Mouse (Mus musculus) right cerebral cortex, adult 2 months (tissue): ENCODE measurements at regions not wholly inside any gene's neighbourhood (a gene's known extent, or its start where the extent isn't known, plus 50 kb on each side); places are given as distances from the start of the nearest gene placed in this dataset.

ENCODE experiments used
- DNase-seq, 2 experiments: peaks; one replicate each; pipeline ENCODE4 v3.0.0; 2021 to 2022; ENCODE audit warnings: low spot score in 2 of 2

DNA sequence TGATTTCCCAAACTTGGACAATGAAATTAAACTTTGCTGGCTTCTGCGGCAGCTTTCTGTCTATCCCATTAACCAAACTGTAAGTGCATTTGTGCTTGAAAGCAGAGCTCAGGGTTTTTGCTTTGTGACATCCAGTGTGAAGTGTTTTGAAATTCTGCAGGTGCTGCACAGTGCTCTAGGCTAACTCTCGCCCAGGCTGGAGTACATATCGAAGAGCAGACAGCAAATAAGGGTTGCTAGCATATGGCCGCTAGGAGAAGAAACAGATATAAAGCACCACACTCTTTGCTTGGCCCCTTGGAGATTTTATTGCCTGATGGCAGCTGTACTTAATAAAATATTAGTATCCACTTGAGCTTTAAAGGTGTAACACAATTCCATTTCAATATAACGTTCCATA is 307.5 kb downstream of the Gm10295 start:
- DNase-seq: no peak

GRCm38 (mm10) chr7:71043128-71043527 is 308.2 kb downstream of the Gm10295 start:
- no peak for DNase-seq

DNA sequence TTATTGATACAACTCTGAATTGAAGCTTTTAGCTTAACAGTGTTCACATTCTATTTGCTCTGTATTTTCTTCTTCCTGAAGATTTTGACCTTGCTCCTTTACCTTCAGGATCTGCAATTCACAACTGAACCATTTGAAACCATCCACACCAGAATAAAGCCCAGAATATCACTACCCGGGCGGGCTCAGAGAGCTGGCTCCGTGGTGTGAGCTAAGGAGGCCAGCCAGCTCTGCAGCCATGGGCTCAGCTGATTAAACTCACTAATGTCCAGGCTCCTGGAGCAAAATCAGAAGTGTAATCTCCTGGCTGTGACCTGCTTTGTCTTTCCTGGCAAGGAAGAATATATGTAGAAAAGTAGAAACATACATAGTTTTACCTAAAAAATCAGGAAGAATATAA is 309.9 kb downstream of the Gm10295 start:
- DNase-seq: no peak

DNA sequence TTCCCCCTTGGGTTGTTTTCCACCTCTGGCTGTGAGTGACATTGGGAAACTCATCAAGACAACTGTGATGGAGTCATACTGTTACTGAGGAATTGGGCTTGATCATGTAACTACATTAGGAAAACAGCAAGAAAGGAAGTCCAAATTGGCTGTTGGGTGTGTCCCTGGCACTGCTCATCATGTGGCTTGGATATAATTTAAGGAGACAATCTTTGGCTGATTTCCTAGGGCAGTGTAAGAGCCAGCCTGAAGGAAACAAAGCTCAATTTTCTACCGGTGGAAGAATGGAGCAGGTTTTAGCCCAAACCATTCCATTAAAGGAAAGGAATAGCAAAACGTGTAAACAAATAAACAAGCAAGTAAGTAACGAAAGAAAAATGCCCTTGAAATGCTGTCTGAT is 310.4 kb downstream of the Gm10295 start:
- no peak for DNase-seq

DNA sequence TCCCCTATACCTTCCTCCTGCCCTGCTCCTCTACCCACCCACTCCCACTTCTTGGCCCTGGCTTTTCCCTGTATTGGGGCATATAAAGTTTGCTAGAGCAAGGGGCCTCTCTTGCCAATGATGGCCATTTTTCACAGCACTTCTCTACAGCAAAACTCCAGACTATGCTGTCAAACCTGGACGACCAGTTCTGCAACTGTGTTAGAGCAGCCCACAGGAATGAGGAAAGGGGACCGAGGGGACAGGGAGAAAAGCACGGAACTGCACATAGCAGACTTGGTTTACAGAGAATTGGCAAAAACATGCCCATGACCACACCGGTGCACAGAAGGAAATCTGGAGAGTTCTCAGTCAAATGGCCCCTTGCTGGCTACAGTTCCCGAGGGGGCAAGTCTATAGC is 312.7 kb downstream of the Gm10295 start:
- no peak for DNase-seq

- DNase-seq: no peak
These were observed 318.2 kb downstream of the Gm10295 start for GRCm38 (mm10) chr7:71033121-71033520.

GRCm38 (mm10) chr7:71023946-71024610 is 327.2 kb downstream of the Gm10295 start:
- DNase-seq: no peak

GRCm38 (mm10) chr7:71023253-71023945 is 327.9 kb downstream of the Gm10295 start:
- DNase-seq: no peak
